Mouse (Mus musculus) ovary, postnatal 36 days (tissue): ENCODE measurements at regions not wholly inside any gene's neighbourhood (a gene's known extent, or its start where the extent isn't known, plus 50 kb on each side); places are given as distances from the start of the nearest gene placed in this dataset.
"Not testable (repeated sequence)": the region's sequence is repeated elsewhere in the genome, so short reads cannot be mapped to it uniquely, and the experiment has no call there.

Source experiments
- DNase-seq: peaks from one replicate; pipeline ENCODE4 v3.0.0; 2022; ENCODE audit warnings: low spot score, mixed read lengths

DNA sequence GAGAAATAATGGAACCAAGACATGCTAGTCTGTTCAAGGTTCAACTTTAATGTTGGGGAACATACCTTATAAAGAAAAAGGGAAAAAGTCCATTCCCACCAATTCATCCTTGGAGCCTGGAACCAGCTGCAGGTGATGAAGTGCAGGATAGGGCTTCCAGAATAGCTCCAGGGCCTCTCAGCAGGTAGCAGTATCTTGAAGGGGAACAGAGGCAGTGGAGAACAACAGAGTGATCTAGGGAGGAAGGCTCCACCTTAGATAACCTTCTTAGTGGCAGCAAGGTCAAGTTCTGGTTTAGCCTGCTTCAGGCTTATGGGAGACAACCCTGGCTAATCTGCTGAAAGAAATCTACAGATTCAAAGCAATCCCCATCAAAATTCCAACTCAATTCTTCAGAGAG lies 161.8 kb upstream of the Ngly1 start:
- not testable (repeated sequence) for DNase-seq

DNA sequence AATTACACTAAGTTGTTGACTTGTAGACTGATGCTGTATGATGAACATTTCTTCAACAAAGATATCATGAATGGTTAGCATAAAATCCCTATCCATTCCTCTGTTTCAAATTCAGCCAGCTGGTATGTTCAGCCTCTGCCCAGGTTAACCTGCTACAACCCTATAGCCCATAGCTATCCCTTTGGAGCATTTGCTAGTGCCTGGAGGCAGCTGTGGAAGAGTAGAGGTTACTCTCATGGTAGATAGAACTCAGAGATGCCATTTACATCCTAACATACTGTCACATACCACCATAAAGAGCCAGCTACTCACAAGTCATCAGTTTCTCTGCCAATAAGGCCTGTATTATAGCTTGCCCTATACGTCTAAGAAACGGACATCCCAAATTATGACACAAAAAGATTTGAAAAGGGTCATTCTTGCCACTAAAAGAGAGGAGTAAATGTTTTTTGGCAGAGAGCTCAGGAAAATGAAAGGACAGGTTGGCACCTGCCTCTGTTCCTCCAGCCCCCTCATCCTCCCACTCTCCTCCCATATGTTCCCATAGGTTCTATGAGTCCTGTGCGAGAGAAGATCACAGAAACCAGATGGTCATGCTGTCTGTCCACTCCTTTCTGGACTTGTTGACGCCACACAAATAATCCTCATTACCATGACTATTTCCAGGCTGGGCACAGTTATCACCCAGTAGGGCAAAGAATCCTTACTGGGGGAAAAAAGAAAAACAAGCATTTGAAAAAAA lies 156.5 kb upstream of the Ngly1 start:
- DNase-seq = no peak

DNA sequence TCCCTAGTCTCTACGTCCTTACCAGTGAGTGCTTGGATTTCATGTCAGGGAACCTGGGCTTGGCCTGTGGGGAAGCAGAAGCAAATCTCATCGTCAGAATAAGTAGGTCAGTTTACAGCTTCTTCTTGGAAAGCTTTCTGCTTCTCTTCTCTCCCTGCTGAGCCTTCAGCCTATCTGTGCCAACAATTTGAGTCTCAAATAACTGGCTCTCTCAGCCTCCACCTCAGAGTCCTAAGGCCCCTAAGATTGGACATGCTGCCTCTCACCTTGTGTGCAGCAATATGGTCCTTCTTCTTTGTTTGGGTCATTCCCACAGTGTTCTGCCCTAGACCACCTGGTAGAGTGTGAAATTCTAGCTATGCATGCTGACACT lies 156.0 kb upstream of the Ngly1 start:
- no peak for DNase-seq

DNA sequence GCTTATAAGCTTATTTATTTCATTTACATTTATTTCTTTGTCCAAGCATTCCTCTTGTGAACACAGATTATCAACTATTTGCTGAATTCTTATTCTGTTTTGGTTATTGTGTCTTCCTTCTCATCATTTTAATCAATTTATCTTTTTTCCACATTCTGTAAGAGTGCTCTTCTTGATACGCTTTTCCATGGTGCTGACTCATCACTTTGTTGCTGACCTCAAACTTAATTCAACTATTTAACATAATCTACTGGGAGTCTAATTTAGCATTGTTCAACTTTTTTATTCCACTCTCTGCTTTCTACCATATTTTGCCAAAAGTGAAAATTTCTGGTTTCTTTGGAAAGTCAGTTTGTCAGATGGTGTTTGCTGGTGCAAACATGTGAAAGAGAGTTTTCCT lies 139.7 kb upstream of the Ngly1 start:
- DNase-seq = no peak

DNA sequence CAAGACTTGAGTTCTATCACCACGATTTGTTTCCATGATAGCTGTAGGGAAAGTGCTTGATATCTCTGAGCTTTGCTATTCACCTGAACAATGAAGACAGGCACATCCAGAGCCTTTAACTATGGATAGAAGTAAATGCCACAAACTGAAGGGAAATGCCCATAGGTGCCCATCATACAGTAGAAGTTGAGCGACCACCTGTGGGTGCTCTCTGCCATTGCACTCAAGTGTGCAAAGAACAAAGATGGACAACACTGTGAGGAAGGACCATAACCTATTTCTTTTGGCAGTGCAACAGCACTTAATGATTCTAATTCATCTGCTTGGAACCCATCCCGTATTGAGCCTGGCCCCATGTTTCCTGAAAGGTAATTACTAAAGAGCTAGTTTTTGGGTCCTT lies 116.4 kb upstream of the Ngly1 start:
- no peak for DNase-seq

DNA sequence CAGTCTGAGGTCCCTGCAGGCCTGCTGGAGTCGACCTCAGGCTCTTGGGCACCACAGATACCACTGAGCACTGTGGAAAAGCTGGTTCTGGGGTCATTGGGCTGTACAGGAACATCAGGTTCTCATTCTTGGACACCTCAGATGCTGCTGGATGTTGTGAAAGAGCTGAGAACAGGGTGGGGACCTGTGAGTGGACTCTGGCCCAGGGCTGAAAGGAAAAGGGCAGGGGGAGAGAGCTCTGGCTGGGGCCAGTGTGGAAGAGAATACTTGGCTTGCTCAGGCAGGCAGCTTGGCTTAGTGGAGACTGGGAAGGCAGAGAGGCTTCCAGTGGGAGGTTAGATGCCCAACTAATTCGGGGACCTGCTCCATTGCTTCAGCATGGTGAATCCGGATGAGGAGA lies 115.7 kb upstream of the Ngly1 start:
- no peak for DNase-seq

DNA sequence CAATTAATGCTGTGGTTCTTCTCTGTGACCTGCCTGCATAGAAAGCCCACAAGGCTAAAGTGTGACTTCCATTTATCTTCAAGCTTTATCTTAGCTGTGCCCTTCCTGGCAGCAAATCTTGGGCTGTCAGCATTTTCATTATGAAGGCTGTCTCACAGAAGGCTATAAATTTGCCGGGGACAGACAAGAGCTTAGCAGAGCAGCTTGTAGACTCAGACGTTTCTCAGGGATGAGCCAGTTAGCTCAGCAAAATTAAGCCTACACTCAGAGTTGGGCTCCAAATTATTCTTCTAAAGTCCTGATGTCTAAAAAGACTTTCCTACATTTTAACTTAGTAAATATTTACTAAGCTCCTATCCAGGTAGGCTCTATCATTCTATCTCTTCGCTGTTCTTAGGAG lies 112.9 kb upstream of the Ngly1 start:
- DNase-seq = no peak

DNA sequence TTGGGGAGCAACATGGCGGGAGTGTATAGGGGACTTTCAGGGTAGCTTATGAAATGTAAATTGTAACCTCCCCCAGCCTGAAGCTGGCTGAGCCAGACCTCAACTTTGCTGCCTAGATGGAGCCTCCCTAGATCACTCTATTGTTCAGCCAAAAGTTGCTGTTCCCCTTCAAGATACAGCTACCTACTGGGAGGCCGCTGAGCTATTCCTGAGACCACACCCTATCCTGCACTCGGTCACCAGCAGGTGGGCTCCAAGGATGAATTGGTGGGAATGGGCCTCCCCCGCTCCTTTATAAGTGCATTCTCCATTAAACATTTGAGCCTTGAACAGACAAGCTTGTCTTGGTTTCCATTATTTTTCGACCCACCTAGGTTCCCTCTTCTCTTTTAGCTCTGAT lies 104.8 kb upstream of the Ngly1 start:
- no peak for DNase-seq

DNA sequence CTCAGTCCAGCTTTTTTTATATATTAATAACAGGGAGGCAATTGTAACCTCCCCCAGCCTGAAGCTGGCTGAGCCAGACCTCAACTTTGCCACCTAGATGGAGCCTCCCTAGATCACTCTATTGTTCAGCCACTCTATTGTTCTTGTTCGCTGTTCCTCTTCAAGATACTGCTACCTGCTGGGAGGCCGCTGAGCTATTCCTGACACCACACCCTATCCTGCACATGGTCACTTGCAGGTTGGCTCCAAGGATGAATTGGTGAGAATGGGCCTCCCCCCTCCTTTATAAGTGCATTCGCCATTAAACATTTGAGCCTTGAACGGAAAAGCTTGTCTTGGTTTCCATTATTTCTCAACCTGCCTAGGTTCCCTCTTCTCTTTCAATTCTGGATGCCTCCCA lies 102.3 kb upstream of the Ngly1 start:
- no peak for DNase-seq

DNA sequence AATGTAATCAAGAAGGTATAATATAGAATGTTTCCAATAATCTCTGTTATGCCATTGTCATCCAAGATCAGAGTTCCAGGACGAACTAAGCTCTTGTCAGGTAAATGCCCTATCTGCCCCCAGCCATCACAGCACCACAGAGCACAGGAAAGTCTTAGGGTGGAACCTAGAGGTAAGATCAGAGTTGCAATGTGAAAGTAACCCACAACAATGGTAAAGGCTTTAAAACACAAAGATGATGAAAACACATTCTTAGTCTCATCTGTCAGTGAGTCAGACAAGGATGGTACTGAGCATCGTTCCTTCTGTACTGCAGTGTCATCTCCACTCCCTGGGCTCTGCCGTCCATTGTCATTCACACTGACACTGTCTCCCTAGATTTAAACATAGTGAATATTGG lies 97.3 kb upstream of the Ngly1 start:
- no peak for DNase-seq

DNA sequence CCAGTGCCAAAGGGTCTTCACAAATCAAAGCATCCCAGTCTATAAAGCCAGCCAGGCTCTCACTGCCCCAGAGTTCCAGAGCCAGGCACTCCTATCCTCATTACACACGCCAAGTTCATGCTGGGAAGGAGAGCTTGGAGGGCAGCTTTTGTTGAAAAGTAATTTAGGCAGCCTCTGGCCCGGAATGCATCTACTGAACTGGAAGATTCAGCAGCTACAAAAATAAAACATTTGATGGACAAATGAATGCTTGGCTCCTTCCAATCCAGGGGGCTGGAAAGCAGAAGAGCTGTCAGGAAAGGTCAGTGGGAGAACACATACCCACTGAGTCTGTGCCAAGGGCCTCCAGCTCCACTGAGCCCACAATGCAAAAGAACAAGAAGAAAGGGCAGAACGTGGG lies 96.4 kb upstream of the Ngly1 start:
- DNase-seq = no peak

DNA sequence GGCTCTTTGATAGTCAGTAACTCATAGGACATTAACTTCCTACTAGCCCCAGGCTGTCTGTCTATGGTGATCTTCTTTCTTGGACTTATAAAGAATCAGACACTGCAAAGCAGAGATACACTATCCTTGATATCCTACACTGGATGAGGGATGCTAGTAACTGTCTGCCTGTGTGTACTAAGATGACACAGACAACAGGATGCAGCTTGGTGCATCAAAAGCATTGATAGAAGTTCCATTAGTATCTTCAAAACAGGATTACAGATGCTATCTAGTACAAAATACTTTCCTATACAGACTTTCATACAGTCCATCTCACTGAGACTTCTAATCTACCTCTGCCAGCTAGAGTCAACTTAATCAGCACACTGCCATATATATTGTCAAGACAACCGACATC lies 94.0 kb upstream of the Ngly1 start:
- no peak for DNase-seq

DNA sequence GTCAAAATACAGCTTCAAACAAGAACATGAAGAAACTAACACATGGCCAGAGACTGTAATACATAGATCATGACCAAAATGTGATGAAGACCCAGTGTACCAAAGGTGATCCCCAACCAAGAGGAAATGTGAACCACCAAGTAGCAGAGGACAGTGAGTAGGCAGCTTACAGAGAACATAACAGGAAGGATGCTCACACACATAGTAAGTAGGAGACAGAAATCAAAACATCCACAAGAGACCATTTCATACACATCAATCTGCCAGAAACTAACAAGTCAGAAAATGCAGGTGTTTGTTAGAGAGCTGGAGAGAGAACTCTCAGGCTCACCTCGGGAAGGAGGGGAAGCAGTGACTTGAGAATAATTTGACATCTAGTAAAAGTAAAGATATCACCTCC lies 78.9 kb upstream of the Ngly1 start:
- no peak for DNase-seq

DNA sequence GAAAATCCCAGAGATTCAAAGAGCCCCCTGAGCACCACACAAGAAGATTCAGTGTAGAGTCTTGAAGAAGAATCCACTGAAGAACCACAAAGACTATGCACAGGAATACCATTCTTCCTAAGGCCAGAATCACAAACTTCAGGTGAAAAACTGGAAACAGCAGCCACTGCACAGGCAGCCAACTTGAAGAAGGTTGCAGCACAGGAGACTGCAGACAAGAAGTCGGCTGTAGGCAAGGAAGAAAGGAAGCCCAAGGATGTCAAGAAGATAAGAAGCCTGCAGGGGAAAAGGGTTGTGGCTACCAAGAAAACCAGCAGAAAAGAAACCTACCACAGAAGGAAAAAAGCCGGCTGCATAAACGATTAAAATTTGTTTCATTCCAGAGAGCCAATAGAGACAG lies 76.8 kb upstream of the Ngly1 start:
- DNase-seq = no peak

DNA sequence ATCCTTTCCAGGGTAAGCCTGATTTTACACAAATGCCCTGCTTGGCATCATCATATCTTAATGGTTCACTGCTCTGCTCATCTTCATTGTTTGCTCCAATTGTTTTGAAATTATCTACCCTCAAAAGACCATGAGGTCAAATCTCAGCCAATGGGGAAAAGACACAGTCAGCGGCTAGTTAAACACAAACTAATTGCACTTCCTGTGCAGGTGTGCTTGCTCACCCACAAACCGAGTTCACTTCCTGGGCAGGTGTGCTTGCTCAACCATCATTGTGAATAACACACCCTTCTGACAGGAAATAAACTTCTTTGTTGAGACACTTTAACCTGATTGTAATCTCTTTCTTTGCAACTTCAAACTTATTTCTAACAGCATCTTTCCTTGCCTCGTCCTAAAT lies 75.8 kb upstream of the Ngly1 start:
- no peak for DNase-seq

DNA sequence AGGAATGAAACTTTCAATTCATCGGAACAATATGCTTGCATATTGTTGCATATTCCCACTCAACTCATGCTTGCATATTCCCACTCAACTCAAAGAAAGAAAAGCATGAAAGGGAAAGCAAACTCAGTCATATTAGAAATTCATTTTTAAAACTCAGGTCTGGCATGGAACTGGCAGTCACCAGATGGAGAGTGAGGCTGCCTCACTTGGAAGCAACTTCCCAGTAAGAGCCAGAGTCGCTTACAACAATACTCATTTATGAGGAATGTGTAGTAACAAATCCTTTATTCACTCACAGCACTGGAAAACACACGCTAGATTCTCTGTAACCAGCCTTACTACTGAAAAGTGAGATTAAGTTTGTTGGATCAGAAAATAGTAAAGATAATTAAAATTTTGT lies 70.9 kb upstream of the Ngly1 start:
- DNase-seq = no peak

DNA sequence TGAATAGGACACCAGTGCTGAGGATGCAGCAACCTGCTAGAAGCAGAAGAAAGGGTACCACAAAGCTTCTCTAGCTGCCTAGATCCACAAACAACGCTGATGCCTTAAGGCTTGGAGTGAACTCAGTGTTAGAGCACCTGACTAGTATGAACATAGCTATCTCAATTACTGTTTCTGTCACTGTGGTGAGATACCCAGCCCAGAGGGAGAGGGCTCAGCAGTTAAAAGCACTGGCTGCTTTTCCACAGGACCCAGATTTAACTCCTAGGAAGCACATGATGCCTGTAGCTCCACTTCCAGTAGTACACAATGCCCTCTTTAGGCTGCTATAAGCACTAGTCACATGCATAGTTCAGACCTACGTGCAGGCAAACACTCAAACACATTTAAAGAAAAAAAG lies 67.3 kb upstream of the Ngly1 start:
- DNase-seq = no peak

DNA sequence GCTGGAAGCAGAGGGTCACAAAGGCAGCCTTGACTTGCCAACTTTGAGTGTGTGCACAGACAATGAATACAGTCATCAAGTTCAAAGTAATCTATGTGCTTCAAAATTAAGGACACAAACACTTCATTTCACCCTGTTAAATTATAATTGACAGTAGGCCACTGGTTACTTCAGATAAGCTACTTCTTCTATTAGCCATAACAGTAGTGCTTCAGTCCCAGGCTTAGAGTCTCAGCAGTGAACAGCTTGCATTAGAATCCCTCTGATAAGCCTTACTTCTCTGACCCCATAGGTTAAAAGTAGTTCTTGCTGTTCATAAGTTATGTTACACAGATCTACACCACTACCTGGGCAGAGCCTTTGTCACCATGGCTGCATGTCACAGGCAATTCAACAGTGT lies 63.8 kb upstream of the Ngly1 start:
- DNase-seq = no peak
